Mouse (Mus musculus) G1E (cell line): ENCODE results near the gene Gpr65. TPM values are rescaled to one million over a fixed set of nuclear protein-coding genes. Genes with fewer than 3 reads are reported as not detected.
"Not testable (repeated sequence)": the region's sequence is repeated elsewhere in the genome, so short reads cannot be mapped to it uniquely, and the experiment has no call there.

Source experiments
- ATAC-seq: 2 replicates; pipeline ENCODE4 v1.8.0; 2016; ENCODE audit warnings: mild to moderate bottlenecking; ENCODE audit not compliant: insufficient number of reproducible peaks, poor library complexity, low FRiP score, severe bottlenecking; ENCODE audit errors: extremely low read depth
- DNase-seq: peaks from one replicate; pipeline ENCODE4 v3.0.0; 2012; ENCODE audit warnings: low spot score
- H3K27me3 ChIP-seq: 2 replicates; pipeline ENCODE4 v1.6.1; 2012; ENCODE audit warnings: mild to moderate bottlenecking, low read length, inconsistent platforms; ENCODE audit not compliant: insufficient read depth
- H3K36me3 ChIP-seq: replicated peaks from 2 replicates; pipeline ENCODE3; 2012; ENCODE audit warnings: mild to moderate bottlenecking, inconsistent platforms
- H3K4me1 ChIP-seq: 2 replicates; pipeline ENCODE4 v1.6.1; 2012; ENCODE audit warnings: low read depth, low read length, inconsistent platforms, mixed read lengths; ENCODE audit not compliant: insufficient read depth
- H3K4me3 ChIP-seq: 2 replicates; pipeline ENCODE4 v1.5.1; 2012; ENCODE audit warnings: low read depth, mild to moderate bottlenecking, inconsistent platforms, low read length, moderate library complexity, mixed read lengths
- H3K9me3 ChIP-seq: replicated peaks from 2 replicates; pipeline ENCODE4 v1.6.1; 2012; ENCODE audit warnings: inconsistent platforms
- CTCF ChIP-seq: IDR thresholded peaks from 2 replicates; pipeline ENCODE4 v1.5.1; 2012; ENCODE audit warnings: low read depth, low read length, inconsistent platforms, mixed read lengths
- GATA1 ChIP-seq: IDR thresholded peaks from 2 replicates; pipeline ENCODE4 v1.6.1; 2012; ENCODE audit warnings: borderline replicate concordance, low read length, inconsistent platforms, mixed read lengths
- GATA2 ChIP-seq: IDR thresholded peaks from 2 replicates; pipeline ENCODE4 v1.6.1; 2012; ENCODE audit warnings: low read depth, low read length, inconsistent platforms, borderline replicate concordance
- POLR2AphosphoS5 ChIP-seq: IDR thresholded peaks from 2 replicates; pipeline ENCODE4 v1.6.1; 2012; ENCODE audit warnings: low read depth, low read length, inconsistent platforms; ENCODE audit not compliant: insufficient replicate concordance
- TAL1 ChIP-seq: conservative IDR thresholded peaks from 2 replicates; pipeline ENCODE4 v1.6.1; 2012; ENCODE audit warnings: low read depth, low read length, inconsistent platforms, mixed read lengths
- polyA plus RNA-seq: library from polyadenylated mRNA; stranded (reverse); fragments of >175 nt; gene quantifications from 2 replicates; pipeline ENCODE4 v1.2.3, GENCODE M21; 2012
- total RNA-seq, 2 experiments: library from RNA; stranded (forward) in 1 of 2; stranded (reverse) in 1 of 2; fragments of 200-1000 nt in 1 of 2; fragments of >200 nt in 1 of 2; fragmentation: Nextera tagmentation in 1 of 2; gene quantifications; 2 replicates each; pipeline ENCODE4 v1.2.3; 2014 to 2017

Gene Gpr65
- total RNA-seq (2014; fragmentation: Nextera tagmentation) (142 and 144 TPM in 2 replicates), total RNA-seq (2017) (202 and 232 TPM in 2 replicates), polyA plus RNA-seq (1.4 and 2.4 TPM in 2 replicates)

- no peaks in the 10 kb centered on the region for H3K9me3 ChIP-seq
- no peak for TF ChIP-seq TAL1
- TF ChIP-seq POLR2AphosphoS5: no peak
- no peak for TF ChIP-seq GATA1
- DNase-seq (no peak), ATAC-seq (0 out of 2 replicates have a peak, but pooled peaks have one; percentile 10)
- no peaks in the 10 kb centered on the region; the same call in 1 of the 2 replicates for H3K27me3 ChIP-seq
- H3K4me3 ChIP-seq: peak within 1 kb of the TSS; percentile 64
- H3K4me1 ChIP-seq: peaks cover 77% of the 10 kb centered on the region
- H3K36me3 ChIP-seq: peaks cover 17% of the 10 kb centered on the region
Observed at GRCm38 (mm10) chr12:98268441-98269369, at the start of gene Gpr65. TSS of gene Gpr65 (plus strand) at chr12:98268635.

DNA sequence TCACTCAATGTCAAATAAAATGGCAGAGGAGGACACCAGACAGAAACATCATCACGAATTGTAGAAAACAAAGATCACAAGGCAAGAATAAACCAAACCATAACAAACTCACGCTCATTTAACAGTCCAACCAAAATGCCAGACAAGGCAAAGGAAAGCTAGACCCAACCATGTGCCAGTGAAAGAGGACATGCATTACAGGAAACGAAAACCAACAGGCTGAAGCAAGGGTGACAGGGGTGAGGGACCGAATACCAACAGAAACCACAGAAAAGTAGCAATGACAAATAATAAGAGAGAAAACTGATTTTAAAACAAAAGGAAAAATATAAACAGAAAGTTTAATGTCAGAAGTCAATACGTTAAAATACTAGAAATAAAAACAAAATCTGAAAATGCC is 45.1 kb upstream of the Gpr65 start:
- H3K9me3 ChIP-seq: no peaks in the 10 kb centered on the region
- H3K4me3 ChIP-seq: no peak overlapping the region
- no peaks in the 10 kb centered on the region for H3K27me3 ChIP-seq
- H3K36me3 ChIP-seq: peaks cover 69% of the 10 kb centered on the region
- DNase-seq (no peak), ATAC-seq (no peak)
- no peak for TF ChIP-seq CTCF
- TF ChIP-seq TAL1: no peak
- no peak for TF ChIP-seq GATA2
- no peak for TF ChIP-seq GATA1
- no peak for TF ChIP-seq POLR2AphosphoS5
- no peaks in the 10 kb centered on the region; the same call in 1 of the 2 replicates for H3K4me1 ChIP-seq

- Histone ChIP-seq H3K27me3 (no peaks in the 10 kb centered on the region), H3K36me3 (peaks cover 57% of the 10 kb centered on the region), H3K4me1 (no peaks in the 10 kb centered on the region; the same call in 1 of the 2 replicates), H3K9me3 (no peaks in the 10 kb centered on the region), H3K4me3 (no peak overlapping the region)
- ATAC-seq (no peak), DNase-seq (no peak)
- TF ChIP-seq POLR2AphosphoS5 (no peak), GATA2 (no peak), TAL1 (no peak), CTCF (no peak)
Observed at GRCm38 (mm10) chr12:98227037-98227436, 41.4 kb upstream of the Gpr65 start.

DNA sequence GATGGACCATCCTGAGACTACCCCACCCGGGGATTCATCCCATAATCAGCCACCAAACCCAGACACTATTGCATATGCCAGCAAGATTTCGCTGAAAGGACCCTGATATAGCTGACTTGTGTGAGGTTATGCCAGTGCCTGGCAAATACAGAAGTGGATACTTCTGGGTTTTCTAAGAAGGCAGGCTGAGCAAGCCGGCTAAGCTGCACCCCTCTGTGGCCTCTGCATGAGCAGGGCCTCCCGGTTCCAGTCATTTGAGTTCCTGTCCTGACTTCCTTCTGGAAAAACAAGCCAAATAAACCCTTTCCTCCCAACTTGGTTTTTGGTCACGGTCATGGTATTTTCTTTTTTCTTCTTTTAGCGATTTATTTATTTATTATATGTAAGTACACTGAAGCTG is 30.0 kb upstream of the Gpr65 start:
- not testable (repeated sequence) for H3K27me3 ChIP-seq, H3K9me3 ChIP-seq, DNase-seq, H3K4me1 ChIP-seq, ATAC-seq, H3K4me3 ChIP-seq
- H3K36me3 ChIP-seq: peaks cover 68% of the 10 kb centered on the region

- ATAC-seq: no peak
- Histone ChIP-seq H3K36me3 (peaks cover 61% of the 10 kb centered on the region), H3K4me3 (no peak overlapping the region), H3K27me3 (no peaks in the 10 kb centered on the region), H3K4me1 (peaks cover 34% of the 10 kb centered on the region), H3K9me3 (no peaks in the 10 kb centered on the region)
- TF ChIP-seq GATA1 (no peak), TAL1 (no peak), POLR2AphosphoS5 (no peak), GATA2 (no peak), CTCF (no peak)
- DNase-seq: no peak
Observed at GRCm38 (mm10) chr12:98244161-98244560, 24.3 kb upstream of the Gpr65 start.

- Histone ChIP-seq H3K4me1 (peaks cover 35% of the 10 kb centered on the region), H3K9me3 (no peaks in the 10 kb centered on the region), H3K36me3 (peaks cover 58% of the 10 kb centered on the region), H3K4me3 (no peak overlapping the region), H3K27me3 (no peaks in the 10 kb centered on the region)
- DNase-seq: no peak
- no peak for ATAC-seq
- TF ChIP-seq GATA2: no peak
- no peak for TF ChIP-seq CTCF
Observed at GRCm38 (mm10) chr12:98244865-98245264, 23.6 kb upstream of the Gpr65 start.

GRCm38 (mm10) chr12:98246835-98247234 is 21.6 kb upstream of the Gpr65 start:
- DNase-seq (peak; percentile 52), ATAC-seq (peak; percentile 93)
- no peaks in the 10 kb centered on the region for H3K27me3 ChIP-seq
- no peak overlapping the region for H3K4me3 ChIP-seq
- TF ChIP-seq CTCF (no peak), POLR2AphosphoS5 (no peak), GATA2 (no peak), TAL1 (no peak), GATA1 (no peak)
- peaks cover 62% of the 10 kb centered on the region for H3K36me3 ChIP-seq
- no peaks in the 10 kb centered on the region for H3K9me3 ChIP-seq
- H3K4me1 ChIP-seq: peaks cover 39% of the 10 kb centered on the region
